Mouse (Mus musculus): Measurements from ENCODE around the gene Aars. TPM values are rescaled to one million over a fixed set of nuclear protein-coding genes. Genes with fewer than 3 reads are reported as not detected.

The Aars gene
- total RNA-seq, 4 experiments from 2014 or later = 41.3 to 51.9 (median 48.3) TPM

DNA sequence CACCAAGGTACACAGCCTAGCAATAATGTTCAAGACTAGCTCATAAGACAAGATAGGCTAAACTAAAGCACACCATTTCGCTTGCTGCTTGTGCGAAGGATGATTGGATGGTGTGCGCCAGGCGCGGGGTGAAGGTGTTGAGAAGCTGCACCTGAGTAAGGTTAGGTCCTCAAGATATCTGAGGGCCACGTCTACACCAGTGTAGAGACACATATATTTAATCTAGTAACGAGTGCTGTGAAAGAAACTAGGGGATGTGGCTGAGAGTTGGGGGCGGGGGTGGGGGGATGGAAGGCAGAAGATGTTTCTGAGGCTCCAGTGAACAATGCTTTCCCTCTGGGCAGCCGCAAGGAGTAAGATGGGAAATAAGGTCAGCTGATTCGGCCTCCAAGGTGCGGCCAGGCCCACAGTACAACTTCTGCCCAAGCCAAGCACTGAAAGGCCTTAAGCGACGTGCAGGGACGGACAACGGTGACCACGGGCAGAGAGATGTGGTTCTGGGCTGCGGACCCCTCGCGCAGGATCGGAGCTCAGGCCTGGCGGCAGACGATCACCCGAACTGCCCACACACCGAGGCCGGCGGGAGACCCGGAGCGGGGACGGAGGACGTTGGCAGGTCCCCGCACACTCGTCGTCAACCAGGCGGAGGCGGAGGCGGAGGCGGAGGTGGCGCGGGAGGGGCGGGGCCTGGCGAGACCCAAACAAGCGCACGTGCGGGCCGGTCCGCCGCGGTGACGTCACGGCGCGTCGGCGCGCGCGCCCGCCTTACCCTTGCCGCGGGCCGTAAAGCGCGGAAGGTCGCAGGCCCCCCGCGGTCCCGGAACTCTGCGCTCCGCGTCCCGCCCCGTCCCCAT is 61.1 kb downstream of the Aars start, which contains the start of gene Pdpr:
Gene Pdpr (plus strand): TSS at position 766 of the 854 bp plus-strand sequence.
- peak; percentile 84 to 90 for DNase-seq (ENCODE audit: low spot score in 2 of 2)

DNA sequence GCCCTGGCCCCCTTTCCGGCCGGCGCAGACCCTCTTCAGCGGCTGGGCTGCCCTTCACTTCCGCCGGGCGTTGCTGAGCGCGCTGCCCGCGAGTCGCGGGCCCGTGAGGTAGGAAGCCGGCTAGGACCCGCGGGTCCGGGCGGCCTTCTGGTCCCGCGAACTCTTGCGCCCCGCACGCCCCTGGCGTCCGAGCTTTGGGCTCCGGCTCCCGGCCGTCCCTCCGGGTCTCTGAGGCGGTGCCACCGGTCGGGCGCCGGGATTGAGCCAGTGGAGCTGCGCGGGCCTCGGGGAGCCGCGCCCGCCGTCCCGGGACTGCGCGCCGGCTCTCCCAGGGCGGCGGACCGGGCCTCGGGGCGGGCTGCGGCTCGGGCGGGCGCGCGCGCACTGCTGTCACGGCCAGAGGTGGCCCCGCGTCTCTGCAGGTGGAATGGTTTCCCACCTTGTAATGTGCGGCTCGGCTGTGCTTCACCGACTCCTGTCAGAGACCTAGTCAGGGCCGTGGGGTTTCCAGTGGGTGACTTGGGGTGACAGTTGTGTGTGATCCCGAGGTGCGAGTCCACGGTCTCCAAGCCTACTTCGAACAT is 61.9 kb downstream of the Aars start:
- peak in 1 of 2 experiments; percentile 12 for DNase-seq (ENCODE audit: low spot score in 2 of 2)

Small RNA genes within 50 kb of the gene (microRNA-seq; reads per million reads assigned to microRNA genes)
- gene Gm24103 (not detected), gene Mir3473d (not detected)

Other genes starting within 250 kb of the Aars start
- gene Il34, start 227.2 kb upstream of the Aars start, total RNA-seq (2022) = 1 to 10 TPM; 1.6 to 5.5 (median 4.3) TPM
- 10 to 100 TPM; 61.0 to 68.2 (median 64.3) TPM for gene Cog4, start 186.5 kb upstream of the Aars start, total RNA-seq (2022)
- 10 to 100 TPM; 14.1 to 19.3 (median 14.3) TPM for gene Sf3b3, start 186.4 kb upstream of the Aars start, total RNA-seq (2022)
- gene Fuk, start 130.7 kb upstream of the Aars start, total RNA-seq (2022) = 1 to 10 TPM; 3.6 to 4.5 (median 4.0) TPM
- 10 to 100 TPM; 45.0 to 59.2 (median 50.7) TPM for gene St3gal2, start 113.2 kb upstream of the Aars start, total RNA-seq (2022)
- 10 to 100 TPM; 28.7 to 31.0 (median 29.5) TPM for gene Ddx19a, start 35.3 kb upstream of the Aars start, total RNA-seq (2022)
- gene Ddx19b, start 1.4 kb upstream of the Aars start, total RNA-seq (2022) = 10 to 100 TPM; 12.2 to 15.2 (median 13.7) TPM
- gene Exosc6, start 23.2 kb downstream of the Aars start, total RNA-seq (2022) = not detected
- gene Clec18a, start 59.3 kb downstream of the Aars start, total RNA-seq (2022) = under 1 TPM; 0.13 to 0.54 (median 0.29) TPM
- gene Pdpr, start 61.5 kb downstream of the Aars start, total RNA-seq (2022) = 100 to 1,000 TPM; 110 to 135 (median 133) TPM
- gene Glg1, start 226.1 kb downstream of the Aars start, total RNA-seq (2022) = 10 to 100 TPM; 31.4 to 34.4 (median 32.8) TPM

Measured in gastrocnemius, adult 8-10 months (tissue).